Mouse (Mus musculus) limb, embryonic 13.5 days (tissue): ENCODE results near the gene Hs3st6. TPM values are rescaled to one million over a fixed set of nuclear protein-coding genes. Genes with fewer than 3 reads are reported as not detected.
"Not testable (repeated sequence)": the region's sequence is repeated elsewhere in the genome, so short reads cannot be mapped to it uniquely, and the experiment has no call there.

Experiments used
- ATAC-seq: fragments of 200-750 bp; cut with Nextera tagmentation; 2 replicates; pipeline ENCODE4 v1.8.0; 2017; ENCODE audit warnings: low read depth, moderate number of reproducible peaks, moderate TSS enrichment; ENCODE audit not compliant: low FRiP score
- H3K27ac ChIP-seq: fragments of 300-500 bp; sonication (generic); 2 replicates; pipeline ENCODE4 v1.5.1; 2015; ENCODE audit warnings: inconsistent platforms, mild to moderate bottlenecking, moderate library complexity
- H3K27me3 ChIP-seq: fragments of 300-500 bp; sonication (generic); 2 replicates; pipeline ENCODE4 v1.6.1; 2015; ENCODE audit warnings: mild to moderate bottlenecking, inconsistent platforms
- H3K36me3 ChIP-seq: fragments of 300-500 bp; sonication (generic); 2 replicates; pipeline ENCODE4 v1.6.1; 2015; ENCODE audit warnings: inconsistent platforms, mild to moderate bottlenecking, moderate library complexity
- H3K4me1 ChIP-seq: fragments of 300-500 bp; sonication (generic); 2 replicates; pipeline ENCODE4 v1.6.1; 2015; ENCODE audit warnings: inconsistent platforms
- H3K4me2 ChIP-seq: fragments of 300-500 bp; sonication (generic); replicated peaks from 2 replicates; pipeline ENCODE4 v1.6.1; 2015; ENCODE audit warnings: inconsistent platforms, mild to moderate bottlenecking, moderate library complexity
- H3K4me3 ChIP-seq: fragments of 300-500 bp; sonication (generic); 2 replicates; pipeline ENCODE4 v1.5.1; 2015; ENCODE audit warnings: moderate library complexity, mild to moderate bottlenecking, inconsistent platforms
- H3K9ac ChIP-seq: fragments of 300-500 bp; sonication (generic); 2 replicates; pipeline ENCODE4 v1.6.1; 2015; ENCODE audit warnings: mild to moderate bottlenecking, inconsistent platforms
- H3K9me3 ChIP-seq: fragments of 300-500 bp; sonication (generic); 2 replicates; pipeline ENCODE4 v1.6.1; 2016; ENCODE audit warnings: inconsistent platforms
- WGBS: fragments of 180-500 bp; shearing (Covaris S2); methylation state at CpG from one replicate; pipeline ENCODE4 v1.1.7; 2015; 5-methylcytosine and 5-hydroxymethylcytosine counted together
- polyA plus RNA-seq: library from polyadenylated mRNA; unstranded; fragments of >200 nt; fragmentation: Nextera tagmentation; extraction: Ambion mirVana; gene quantifications from 2 replicates; pipeline ENCODE4 v1.2.1, GENCODE M21; 2015

Gene Hs3st6
- 2.6 and 3.7 TPM in 2 replicates for polyA plus RNA-seq

GRCm38 (mm10) chr17:24752415-24753394, at the start of gene Hs3st6:
Gene Hs3st6 (plus strand): TSS chr17:24752988.
- H3K4me3 ChIP-seq = peak within 1 kb of the TSS; percentile 57
- H3K36me3 ChIP-seq = no peaks in the 10 kb centered on the region
- no peaks in the 10 kb centered on the region for H3K9me3 ChIP-seq
- H3K27me3 ChIP-seq = peaks cover 62% of the 10 kb centered on the region
- peak within 1 kb of the TSS; percentile 62 for H3K9ac ChIP-seq
- peaks cover 21% of the 10 kb centered on the region for H3K4me1 ChIP-seq
- ATAC-seq = peak; percentile 86
- H3K4me2 ChIP-seq = peak within 1 kb of the TSS; percentile 97
- no peak within 1 kb of the TSS for H3K27ac ChIP-seq
- WGBS = 1% methylated on average over 72 of the region's 82 CpGs

- H3K9me3 ChIP-seq = no peaks in the 10 kb centered on the region
- 89% methylated on average over 3 of the region's 3 CpGs for WGBS
- ATAC-seq = no peak
- peaks cover 14% of the 10 kb centered on the region for H3K4me1 ChIP-seq
- H3K4me2 ChIP-seq = peak overlapping the region; percentile 84; the same call in 1 of the 2 replicates
- peak overlapping the region; percentile 15 for H3K4me3 ChIP-seq
- peaks cover 50% of the 10 kb centered on the region for H3K36me3 ChIP-seq
- H3K27ac ChIP-seq = no peak overlapping the region
- H3K9ac ChIP-seq = no peak overlapping the region
- no peaks in the 10 kb centered on the region for H3K27me3 ChIP-seq
Observed at GRCm38 (mm10) chr17:24705821-24706220, 47.0 kb upstream of the Hs3st6 start.

- Histone ChIP-seq H3K4me1 (peaks cover 14% of the 10 kb centered on the region), H3K27ac (peak within 1 kb of the TSS; percentile 67), H3K4me3 (peak within 1 kb of the TSS; percentile 85), H3K36me3 (peaks cover 36% of the 10 kb centered on the region), H3K9me3 (no peaks in the 10 kb centered on the region), H3K27me3 (no peaks in the 10 kb centered on the region), H3K9ac (peak within 1 kb of the TSS; percentile 81), H3K4me2 (peak within 1 kb of the TSS; percentile 84)
- peak; percentile 86 for ATAC-seq
- 4% methylated on average over 32 of the region's 32 CpGs for WGBS
Observed at GRCm38 (mm10) chr17:24706982-24707800, 45.6 kb upstream of the Hs3st6 start, which contains the start of gene Tbl3. Gene Tbl3 (minus strand): TSS chr17:24707660.

- Histone ChIP-seq H3K36me3 (peaks cover 29% of the 10 kb centered on the region), H3K27ac (peak overlapping the region; percentile 67), H3K4me3 (peak overlapping the region; percentile 85), H3K9ac (peak overlapping the region; percentile 81), H3K4me2 (peak overlapping the region; percentile 84), H3K9me3 (no peaks in the 10 kb centered on the region), H3K4me1 (peaks cover 14% of the 10 kb centered on the region), H3K27me3 (no peaks in the 10 kb centered on the region)
- peak; percentile 14; the same call in 1 of the 2 replicates for ATAC-seq
- WGBS = 6% methylated on average over 24 of the region's 24 CpGs
Observed at GRCm38 (mm10) chr17:24707801-24708425, 44.9 kb upstream of the Hs3st6 start.

- ATAC-seq = no peak
- H3K27ac ChIP-seq = no peak overlapping the region
- H3K4me2 ChIP-seq = peak overlapping the region; percentile 84; the same call in 1 of the 2 replicates
- H3K9me3 ChIP-seq = no peaks in the 10 kb centered on the region
- WGBS = 35% methylated on average over 2 of the region's 2 CpGs
- peaks cover 14% of the 10 kb centered on the region for H3K4me1 ChIP-seq
- 0 out of 2 replicates have a peak overlapping the region, but pooled peaks have one; percentile 85 for H3K4me3 ChIP-seq
- peaks cover 23% of the 10 kb centered on the region for H3K36me3 ChIP-seq
- H3K9ac ChIP-seq = no peak overlapping the region
- H3K27me3 ChIP-seq = no peaks in the 10 kb centered on the region
Observed at GRCm38 (mm10) chr17:24708646-24709045, 44.1 kb upstream of the Hs3st6 start.

GRCm38 (mm10) chr17:24715556-24715955, 37.2 kb upstream of the Hs3st6 start:
- no peak for ATAC-seq
- WGBS = 67% methylated on average over 6 of the region's 6 CpGs
- Histone ChIP-seq H3K4me2 (no peak overlapping the region), H3K27me3 (no peaks in the 10 kb centered on the region), H3K4me3 (no peak overlapping the region), H3K9me3 (no peaks in the 10 kb centered on the region), H3K27ac (no peak overlapping the region), H3K36me3 (peaks cover 28% of the 10 kb centered on the region), H3K9ac (no peak overlapping the region), H3K4me1 (peaks cover 6% of the 10 kb centered on the region)

- no peak overlapping the region for H3K4me3 ChIP-seq
- H3K27me3 ChIP-seq = no peaks in the 10 kb centered on the region
- WGBS = 97% methylated on average over 15 of the region's 15 CpGs
- H3K4me1 ChIP-seq = peaks cover 8% of the 10 kb centered on the region
- H3K9ac ChIP-seq = no peak overlapping the region
- H3K36me3 ChIP-seq = peaks cover 32% of the 10 kb centered on the region
- no peak overlapping the region for H3K4me2 ChIP-seq
- no peak for ATAC-seq
- no peaks in the 10 kb centered on the region for H3K9me3 ChIP-seq
- no peak overlapping the region for H3K27ac ChIP-seq
Observed at GRCm38 (mm10) chr17:24716166-24716682, 36.6 kb upstream of the Hs3st6 start.

GRCm38 (mm10) chr17:24717943-24718342, 34.8 kb upstream of the Hs3st6 start, which contains the start of the genes Rnf151 and Rps2:
Gene Rnf151 (minus strand): TSS chr17:24718063.
Gene Rps2 (plus strand): TSS chr17:24718116.
- H3K9me3 ChIP-seq = no peaks in the 10 kb centered on the region
- peaks cover 25% of the 10 kb centered on the region for H3K4me1 ChIP-seq
- H3K27ac ChIP-seq = no peak within 1 kb of the TSS
- peak within 1 kb of the TSS; percentile 91 for H3K4me2 ChIP-seq
- ATAC-seq = no peak
- H3K9ac ChIP-seq = peak within 1 kb of the TSS; percentile 92
- H3K36me3 ChIP-seq = peaks cover 47% of the 10 kb centered on the region
- H3K27me3 ChIP-seq = no peaks in the 10 kb centered on the region
- H3K4me3 ChIP-seq = peak within 1 kb of the TSS; percentile 84
- WGBS = 81% methylated on average over 4 of the region's 4 CpGs

GRCm38 (mm10) chr17:24718938-24719337, 33.9 kb upstream of the Hs3st6 start:
- not testable (repeated sequence) for ATAC-seq, H3K27ac ChIP-seq, H3K9me3 ChIP-seq, H3K27me3 ChIP-seq
- Histone ChIP-seq H3K4me1 (peaks cover 32% of the 10 kb centered on the region), H3K9ac (peak overlapping the region; percentile 92), H3K4me2 (peak overlapping the region; percentile 91), H3K36me3 (peaks cover 47% of the 10 kb centered on the region), H3K4me3 (peak overlapping the region; percentile 84)
- 63% methylated on average over 5 of the region's 5 CpGs for WGBS

GRCm38 (mm10) chr17:24719494-24720222, 33.1 kb upstream of the Hs3st6 start:
- H3K4me2 ChIP-seq = peak overlapping the region; percentile 91
- H3K27ac ChIP-seq = peak overlapping the region; percentile 87
- peak overlapping the region; percentile 93 for H3K9ac ChIP-seq
- ATAC-seq = peak; percentile 98
- under 1% methylated on average over 60 of the region's 61 CpGs for WGBS
- no peaks in the 10 kb centered on the region for H3K27me3 ChIP-seq
- H3K9me3 ChIP-seq = no peaks in the 10 kb centered on the region
- H3K4me1 ChIP-seq = peaks cover 34% of the 10 kb centered on the region
- H3K36me3 ChIP-seq = peaks cover 47% of the 10 kb centered on the region
- peak overlapping the region; percentile 84 for H3K4me3 ChIP-seq
